Mouse (Mus musculus) intestine, embryonic 16.5 days (tissue): ENCODE results near the gene Prkg1. TPM values are rescaled to one million over a fixed set of nuclear protein-coding genes. Genes with fewer than 3 reads are reported as not detected.
"Not testable (repeated sequence)": the region's sequence is repeated elsewhere in the genome, so short reads cannot be mapped to it uniquely, and the experiment has no call there.

ENCODE experiments used
- ATAC-seq: fragments of 200-750 bp; cut with Nextera tagmentation; 2 replicates; pipeline ENCODE4 v1.8.0; 2017; ENCODE audit warnings: moderate TSS enrichment, moderate library complexity
- H3K27ac ChIP-seq: fragments of 300-500 bp; sonication (generic); 2 replicates; pipeline ENCODE4 v1.5.1; 2014; ENCODE audit warnings: mild to moderate bottlenecking, low read length
- H3K27me3 ChIP-seq: fragments of 300-500 bp; sonication (generic); replicated peaks from 2 replicates; pipeline ENCODE4 v1.6.1; 2014; ENCODE audit warnings: low read length, control low read depth, mixed read lengths; ENCODE audit not compliant: control insufficient read depth, insufficient read depth
- H3K36me3 ChIP-seq: fragments of 300-500 bp; sonication (generic); 2 replicates; pipeline ENCODE4 v1.6.1; 2014; ENCODE audit warnings: low read length, control low read depth; ENCODE audit not compliant: control insufficient read depth, insufficient read depth
- H3K4me1 ChIP-seq: fragments of 300-500 bp; sonication (generic); 2 replicates; pipeline ENCODE4 v1.6.1; 2014; ENCODE audit warnings: low read length, control low read depth, mixed read lengths; ENCODE audit not compliant: control insufficient read depth, insufficient read depth
- H3K4me2 ChIP-seq: fragments of 300-500 bp; sonication (generic); 2 replicates; pipeline ENCODE4 v1.6.1; 2014; ENCODE audit warnings: low read depth, low read length, control low read depth
- H3K4me3 ChIP-seq: fragments of 300-500 bp; sonication (generic); 2 replicates; pipeline ENCODE4 v1.5.1; 2014; ENCODE audit warnings: mild to moderate bottlenecking, low read length
- H3K9ac ChIP-seq: fragments of 300-500 bp; sonication (generic); 2 replicates; pipeline ENCODE4 v1.6.1; 2014; ENCODE audit warnings: low read depth, low read length
- H3K9me3 ChIP-seq: fragments of 300-500 bp; sonication (generic); 2 replicates; pipeline ENCODE4 v1.6.1; 2016; ENCODE audit warnings: low read length, control low read depth; ENCODE audit not compliant: control insufficient read depth
- WGBS: fragments of 180-500 bp; shearing (Covaris S2); extraction: QIAGEN DNeasy Blood & Tissue Kit; methylation state at CpG from one replicate; pipeline ENCODE4 v1.1.7; 2014; 5-methylcytosine and 5-hydroxymethylcytosine counted together
- polyA plus RNA-seq: library from polyadenylated mRNA; unstranded; fragments of >200 nt; fragmentation: Nextera tagmentation; extraction: Ambion mirVana; gene quantifications from 2 replicates; pipeline ENCODE4 v1.2.1, GENCODE M21; 2015

Gene Prkg1
- polyA plus RNA-seq, 1 experiment from 2014 or later = 6.6 TPM

DNA sequence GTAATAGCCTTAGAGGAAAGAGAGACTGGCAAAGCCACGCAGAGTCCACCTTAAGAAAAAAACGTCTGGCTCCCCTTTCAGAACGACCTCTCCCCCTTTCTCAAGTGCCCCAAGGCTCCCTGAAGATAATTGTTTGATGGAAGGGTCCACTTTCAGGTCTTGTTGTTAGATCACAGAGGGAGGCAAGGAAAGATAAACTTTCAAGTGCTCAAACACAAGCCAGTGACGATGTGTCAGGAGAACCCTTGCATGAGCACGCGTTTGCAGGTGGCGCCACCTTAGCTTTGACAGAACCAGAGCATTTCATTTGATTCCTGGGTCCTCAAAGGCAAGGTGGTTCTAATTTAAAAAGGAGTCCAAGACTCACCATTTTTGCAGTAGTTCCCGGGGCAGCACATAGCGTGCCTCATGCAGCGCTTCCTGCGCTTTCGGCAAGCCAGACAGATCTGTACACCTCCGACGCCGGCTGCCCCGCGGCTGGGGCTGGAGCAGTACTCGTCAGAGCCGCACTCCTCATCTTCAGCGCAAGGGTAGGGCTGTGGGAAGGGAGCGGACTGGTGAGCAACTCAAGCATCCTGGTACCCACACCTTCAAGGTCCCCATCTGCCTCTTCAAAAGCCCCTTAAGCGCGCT is 1216.3 kb downstream of the Prkg1 start:
- H3K27ac ChIP-seq = no peak overlapping the region
- 2% methylated on average over 23 of the region's 23 CpGs for WGBS
- peaks cover 33% of the 10 kb centered on the region for H3K27me3 ChIP-seq
- ATAC-seq = no peak; the same call in 1 of the 2 replicates
- 0 out of 2 replicates have a peak overlapping the region, but pooled peaks have one; percentile 29 for H3K9ac ChIP-seq
- H3K4me2 ChIP-seq = peak overlapping the region; percentile 60
- peaks cover 11% of the 10 kb centered on the region for H3K4me1 ChIP-seq
- H3K36me3 ChIP-seq = no peaks in the 10 kb centered on the region
- H3K9me3 ChIP-seq = no peaks in the 10 kb centered on the region
- H3K4me3 ChIP-seq = peak overlapping the region; percentile 36

DNA sequence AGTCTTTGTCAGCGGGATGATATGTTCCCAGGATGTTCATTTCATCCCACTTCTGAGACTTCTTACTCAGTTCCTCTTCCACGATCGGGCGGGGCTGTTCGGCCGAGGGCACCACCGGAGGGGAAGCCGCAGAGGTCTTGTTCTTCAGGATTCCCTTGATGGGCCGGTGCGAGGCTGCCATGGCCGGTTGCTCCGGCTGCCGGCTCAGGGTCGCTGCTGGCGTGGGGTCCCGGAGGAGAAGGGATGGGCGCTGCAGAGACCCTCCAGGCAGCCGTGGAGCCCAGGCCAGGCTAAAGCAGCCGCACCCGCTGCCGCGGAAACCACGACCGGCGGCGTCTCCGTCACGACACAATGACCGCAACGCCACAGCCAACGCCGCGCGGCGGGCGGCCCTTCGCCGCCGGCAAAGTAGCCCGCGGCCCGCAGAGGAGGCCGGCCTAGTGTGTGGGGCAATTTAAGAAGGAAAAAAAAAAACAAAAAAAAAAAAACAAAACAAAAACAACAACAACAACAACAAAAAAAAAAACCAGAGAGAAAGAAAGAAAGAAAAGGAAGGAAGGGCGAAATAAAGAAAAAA is 1225.4 kb downstream of the Prkg1 start:
- WGBS = 2% methylated on average over 44 of the region's 44 CpGs
- not testable (repeated sequence) for H3K36me3 ChIP-seq, ATAC-seq, H3K27ac ChIP-seq, H3K4me1 ChIP-seq, H3K9me3 ChIP-seq, H3K27me3 ChIP-seq
- peak overlapping the region; percentile 46 for H3K4me3 ChIP-seq
- H3K4me2 ChIP-seq = peak overlapping the region; percentile 70
- H3K9ac ChIP-seq = 0 out of 2 replicates have a peak overlapping the region, but pooled peaks have one; percentile 37

DNA sequence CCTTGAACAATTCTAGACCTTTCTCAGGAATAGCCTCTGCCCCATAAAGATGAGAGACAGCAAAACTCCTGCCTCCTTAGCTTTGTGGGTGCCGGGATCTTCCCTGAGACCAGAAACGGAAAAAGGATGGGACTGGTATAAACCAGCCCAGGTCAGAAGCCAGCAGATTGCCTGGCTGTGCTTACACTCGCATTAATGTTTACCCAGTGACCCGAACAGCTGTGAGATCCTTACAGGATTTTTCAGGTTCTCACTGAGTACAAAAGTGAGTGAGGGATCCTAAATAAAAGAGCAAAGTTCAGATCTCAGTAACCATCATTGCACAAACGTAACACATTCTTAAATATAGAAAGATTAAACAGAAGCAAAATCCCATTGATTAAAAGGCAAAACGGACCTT is 1248.1 kb downstream of the Prkg1 start:
- WGBS = 29% methylated on average over 6 of the region's 6 CpGs
- no peak overlapping the region for H3K9ac ChIP-seq
- ATAC-seq = no peak

More for the DNA sequence above, 1248.1 kb downstream of the Prkg1 start:
- Histone ChIP-seq H3K27me3 (no peaks in the 10 kb centered on the region), H3K4me2 (no peak overlapping the region), H3K4me3 (no peak overlapping the region), H3K9me3 (no peaks in the 10 kb centered on the region), H3K27ac (no peak overlapping the region), H3K36me3 (no peaks in the 10 kb centered on the region), H3K4me1 (no peaks in the 10 kb centered on the region)

Other genes starting within 250 kb of the Prkg1 start
- 11.1 and 11.8 TPM in 2 replicates for gene A1cf, start 103.7 kb upstream of the Prkg1 start, polyA plus RNA-seq